Mouse (Mus musculus): ENCODE measurements at regions not wholly inside any gene's neighbourhood (a gene's known extent, or its start where the extent isn't known, plus 50 kb on each side); places are given as distances from the start of the nearest gene placed in this dataset.
A peak's percentile ranks its signal among the peaks of the same experiment; 100 is the strongest.

DNA sequence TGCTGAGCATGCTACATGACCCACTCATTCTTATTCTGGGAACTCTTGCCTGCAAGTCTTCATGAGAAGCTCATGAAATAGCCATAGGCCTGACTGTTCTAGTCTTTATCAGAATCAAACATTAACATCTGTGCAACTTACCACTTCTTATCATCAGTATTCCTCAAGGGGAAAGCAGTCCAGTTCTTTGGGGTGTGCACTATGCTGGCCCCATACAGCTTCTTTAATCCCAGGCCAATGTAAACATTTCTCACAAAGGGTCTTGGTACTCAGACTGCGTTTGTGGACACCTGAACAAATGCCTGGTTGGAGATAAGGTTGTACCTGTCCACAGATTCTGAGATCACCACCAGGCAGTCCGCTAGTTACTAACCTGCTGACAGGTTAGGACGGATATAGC is 51.3 kb downstream of the 3110018I06Rik start:
- no peak for ATAC-seq

DNA sequence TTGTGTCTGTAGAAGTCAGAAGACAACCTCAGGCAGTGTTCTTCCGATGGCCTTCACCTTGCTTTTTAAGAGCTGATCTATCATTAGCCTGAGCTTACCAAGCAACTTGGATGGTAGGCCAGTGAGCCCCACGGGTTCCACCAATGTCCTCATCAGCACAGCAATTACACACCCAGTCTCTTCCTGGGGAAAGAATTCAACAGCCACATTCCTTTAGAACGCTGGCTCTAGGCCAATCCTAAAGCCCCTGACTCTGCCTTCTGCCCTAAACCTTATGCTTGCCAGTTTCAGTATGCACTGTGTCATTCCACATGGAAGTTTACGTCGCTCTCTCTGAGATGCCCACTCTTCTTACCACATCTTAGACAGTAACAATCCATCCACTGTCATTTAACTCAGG is 52.8 kb downstream of the 3110018I06Rik start:
- ATAC-seq, result no peak

DNA sequence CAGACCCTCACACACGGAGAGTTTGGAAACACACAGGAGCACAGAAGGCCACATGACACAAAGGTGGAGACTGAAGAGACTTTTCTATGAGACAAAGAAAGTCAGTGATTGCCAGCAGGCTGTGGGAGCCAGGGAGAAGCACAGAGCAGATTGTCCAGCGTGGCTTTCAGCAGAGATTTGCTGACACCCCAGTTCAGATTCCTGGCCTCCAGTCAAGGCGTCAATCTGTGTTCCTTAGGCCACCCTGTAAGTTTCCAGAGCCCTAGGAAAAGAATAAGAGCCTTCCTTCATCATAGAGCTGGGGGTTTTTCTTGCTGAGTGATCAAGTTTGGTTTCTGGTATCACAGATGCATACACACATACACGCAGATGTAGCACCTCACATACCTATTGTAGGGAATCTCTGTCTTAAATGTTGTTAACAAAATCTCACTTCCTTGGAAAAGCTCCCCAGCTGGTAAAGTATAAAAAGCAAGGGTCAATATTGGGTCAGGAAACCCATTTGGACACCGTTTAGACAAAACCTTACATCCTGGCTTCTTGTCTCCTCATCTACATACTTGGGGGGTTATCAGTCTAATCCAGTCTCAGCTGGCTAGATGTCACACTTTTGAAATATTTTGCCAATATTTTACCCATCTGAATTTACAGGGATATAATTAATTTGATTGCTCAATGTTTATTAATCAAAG is 58.9 kb downstream of the 3110018I06Rik start:
- no peak for ATAC-seq

- no peak for ATAC-seq
Observed at GRCm38 (mm10) chr12:107547886-107548448, 59.5 kb downstream of the 3110018I06Rik start.

- ATAC-seq, result no peak
Observed at GRCm38 (mm10) chr12:107549452-107550296, 61.2 kb downstream of the 3110018I06Rik start.

DNA sequence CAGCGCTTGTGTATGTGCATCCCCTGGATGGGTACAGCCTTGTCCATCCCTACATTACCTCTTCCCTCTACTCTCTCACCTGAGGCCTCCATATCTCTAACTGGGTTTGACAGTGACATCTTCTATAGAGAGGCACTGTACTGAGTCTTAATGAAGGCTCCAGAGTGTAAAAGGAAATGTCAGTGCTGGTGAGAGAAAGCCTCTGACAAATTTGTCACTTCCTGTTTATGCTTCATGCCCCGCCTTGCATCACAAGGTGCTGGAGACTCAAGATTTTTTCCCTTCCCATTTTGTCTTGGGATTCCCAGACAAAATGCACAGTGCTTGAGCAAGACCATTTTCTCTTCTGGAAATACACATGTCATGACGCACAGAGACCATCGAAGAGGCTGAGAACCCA is 70.8 kb downstream of the 3110018I06Rik start:
- peak; percentile 72 for ATAC-seq

DNA sequence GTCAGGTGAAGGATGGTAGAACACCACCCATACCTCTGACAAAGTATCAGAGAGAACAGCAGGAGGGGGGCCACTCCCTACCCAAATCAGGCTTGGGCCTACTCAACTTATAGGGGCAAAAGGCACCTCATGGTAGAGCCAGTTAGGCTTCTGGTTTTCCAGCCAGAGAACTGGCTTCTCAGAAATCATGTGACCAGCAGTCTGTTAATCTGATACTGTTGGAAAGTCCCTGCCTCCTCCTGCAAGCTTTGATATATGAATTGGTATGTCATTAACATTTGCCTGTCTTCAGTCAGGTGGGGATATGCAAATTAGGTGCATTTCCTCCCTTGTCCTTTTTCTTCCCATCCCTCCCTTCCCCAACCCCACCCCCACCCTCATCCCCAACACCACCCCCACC is 71.7 kb downstream of the 3110018I06Rik start:
- ATAC-seq, result peak; percentile 77

- no peak for ATAC-seq
Observed at GRCm38 (mm10) chr12:107572586-107572985, 84.2 kb downstream of the 3110018I06Rik start.

DNA sequence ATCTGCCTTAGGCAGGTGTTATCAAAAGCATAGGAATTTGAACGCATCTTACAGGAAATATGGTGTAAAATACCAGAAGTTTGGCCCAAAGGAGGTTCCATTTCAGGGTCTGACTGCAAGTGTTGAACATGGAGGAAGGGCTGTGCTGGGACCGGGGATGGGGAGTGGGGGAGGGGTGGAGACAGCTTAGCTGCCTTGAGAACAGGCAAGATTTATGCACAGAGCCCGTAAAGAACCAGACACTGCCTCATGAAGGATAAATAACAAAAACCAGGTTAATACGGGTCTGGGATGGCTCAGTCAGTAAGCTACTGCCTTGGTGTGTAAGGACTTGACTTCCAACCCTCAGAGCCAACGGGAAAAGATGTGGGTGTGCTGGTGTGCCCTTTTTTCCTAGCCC is 91.1 kb downstream of the 3110018I06Rik start:
- no peak for ATAC-seq

GRCm38 (mm10) chr12:107583151-107583720 is 94.8 kb downstream of the 3110018I06Rik start:
- ATAC-seq, result no peak

- ATAC-seq, result no peak
Observed at GRCm38 (mm10) chr12:107585696-107586225, 97.3 kb downstream of the 3110018I06Rik start.

GRCm38 (mm10) chr12:107596236-107596635 is 107.8 kb downstream of the 3110018I06Rik start:
- ATAC-seq, result no peak

DNA sequence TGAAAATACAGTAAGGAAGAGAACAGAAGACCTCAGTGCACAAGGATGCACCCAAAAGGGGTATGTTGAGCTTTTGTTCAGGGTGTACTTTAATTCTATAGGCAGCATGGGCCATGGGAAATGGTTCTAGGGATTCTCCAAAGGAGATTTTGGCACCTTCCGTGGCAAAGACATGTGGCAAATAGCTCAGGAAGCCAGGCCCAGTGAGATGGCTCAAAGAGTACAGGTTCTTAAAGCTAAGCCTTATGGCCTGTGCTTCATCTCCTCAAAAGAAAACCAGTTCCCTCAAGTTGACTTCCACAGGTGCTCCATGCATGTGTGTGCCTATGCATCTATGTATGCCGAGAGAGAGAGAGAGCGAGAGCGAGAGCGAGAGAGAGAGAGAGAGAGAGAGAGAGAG is 112.1 kb downstream of the 3110018I06Rik start:
- no peak for ATAC-seq

GRCm38 (mm10) chr12:107608966-107609365 is 120.5 kb downstream of the 3110018I06Rik start:
- ATAC-seq, result no peak

DNA sequence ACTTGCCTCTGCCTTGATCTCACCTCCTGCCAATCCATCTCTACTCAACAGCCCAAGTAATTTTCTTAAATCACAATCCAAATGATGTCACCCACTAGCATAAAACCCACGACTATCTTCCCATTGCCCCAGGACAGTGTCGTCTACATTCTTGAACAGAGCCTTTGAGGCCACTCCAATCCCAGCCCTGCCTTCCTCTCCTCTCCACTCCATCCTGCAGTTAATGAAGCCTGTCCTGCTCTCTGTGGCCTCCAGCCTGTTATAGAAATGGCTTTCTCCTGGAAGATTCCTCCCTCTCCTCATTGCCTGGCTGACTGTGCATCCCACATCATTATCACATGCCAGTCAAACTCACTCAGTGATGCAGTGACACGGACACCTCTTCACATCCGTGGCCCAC is 121.6 kb downstream of the 3110018I06Rik start:
- ATAC-seq, result no peak

DNA sequence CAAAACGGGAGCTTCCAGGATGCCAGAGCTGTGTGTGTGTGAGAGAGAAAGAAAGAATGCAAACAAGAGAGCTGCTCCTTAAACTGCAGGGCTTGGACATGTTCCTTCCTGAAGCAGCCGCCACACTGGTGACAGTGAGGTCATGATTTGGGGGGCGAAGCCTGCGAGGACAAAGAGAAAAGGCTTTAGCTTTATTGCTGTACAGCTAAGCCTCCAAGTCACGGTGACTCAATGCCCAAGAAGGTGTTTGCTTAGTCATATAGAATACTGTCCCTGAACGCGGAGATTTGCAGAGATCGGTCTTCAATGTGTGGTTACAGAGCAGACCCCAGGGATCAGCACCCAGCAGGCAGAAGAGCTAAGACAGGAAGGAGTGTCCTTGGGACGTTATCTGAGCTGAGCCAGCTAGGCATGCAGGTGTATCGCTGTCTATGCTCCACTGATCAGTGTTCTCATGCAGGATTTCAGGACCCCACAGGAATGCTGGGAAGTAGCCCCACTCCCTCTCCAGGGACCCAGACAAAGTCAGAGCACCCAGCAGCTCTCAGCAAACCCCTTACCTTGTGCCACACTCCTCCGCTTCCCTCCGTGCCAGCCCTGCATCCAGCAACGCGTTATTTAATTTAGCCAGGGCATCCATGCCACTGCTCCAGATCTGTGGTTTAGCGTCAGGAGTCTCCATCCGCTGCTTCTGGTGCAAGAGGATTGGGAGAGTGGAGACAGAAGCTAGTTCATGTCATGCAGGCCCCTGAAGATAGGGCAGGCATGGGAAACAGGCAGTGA is 129.0 kb downstream of the 3110018I06Rik start:
- ATAC-seq, result no peak

DNA sequence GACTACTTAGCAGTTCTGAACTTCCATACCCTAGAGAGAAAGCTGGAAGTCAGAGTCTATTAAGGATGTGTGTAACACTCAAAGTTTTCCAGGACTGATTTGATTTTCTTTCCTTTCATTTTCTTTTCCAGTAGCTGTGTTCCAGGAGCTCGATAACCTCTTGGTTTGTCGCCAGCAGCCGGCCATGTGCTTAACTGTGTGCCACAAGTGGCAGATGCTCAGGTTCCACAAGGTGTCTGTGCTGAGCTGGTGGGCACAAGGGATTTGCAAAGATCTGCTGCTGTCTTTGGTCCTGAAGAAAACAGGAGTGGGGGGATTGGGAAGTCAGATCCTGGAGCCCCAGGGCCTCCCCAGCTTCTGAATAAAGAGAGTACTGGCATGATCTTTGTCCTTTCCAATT is 136.0 kb downstream of the 3110018I06Rik start:
- ATAC-seq, result no peak

DNA sequence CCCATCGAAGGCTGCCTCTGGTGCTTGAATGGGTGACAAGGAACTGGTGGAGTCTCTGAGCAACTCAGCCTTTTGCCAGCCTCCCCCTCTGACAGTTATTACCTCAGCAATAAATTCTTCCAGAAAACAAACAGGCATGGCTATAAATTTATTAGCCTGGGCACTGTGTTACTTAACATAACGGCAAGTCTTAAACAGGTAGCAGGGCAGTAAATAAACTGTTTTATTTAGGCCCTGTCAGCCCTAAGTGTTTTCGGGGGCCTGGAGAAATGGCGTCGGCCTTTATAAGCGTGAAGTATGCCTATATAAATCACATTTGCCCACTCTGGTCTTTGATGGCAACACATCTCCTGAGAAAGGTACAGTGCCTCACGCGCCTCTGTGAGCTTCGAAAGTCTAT is 159.6 kb downstream of the 3110018I06Rik start:
- no peak for ATAC-seq

GRCm38 (mm10) chr12:107652126-107652728 is 163.8 kb downstream of the 3110018I06Rik start:
- no peak for ATAC-seq

- no peak for ATAC-seq
Observed at GRCm38 (mm10) chr12:107653131-107653530, 164.7 kb downstream of the 3110018I06Rik start.

GRCm38 (mm10) chr12:107656846-107657245 is 168.4 kb downstream of the 3110018I06Rik start:
- ATAC-seq, result no peak

DNA sequence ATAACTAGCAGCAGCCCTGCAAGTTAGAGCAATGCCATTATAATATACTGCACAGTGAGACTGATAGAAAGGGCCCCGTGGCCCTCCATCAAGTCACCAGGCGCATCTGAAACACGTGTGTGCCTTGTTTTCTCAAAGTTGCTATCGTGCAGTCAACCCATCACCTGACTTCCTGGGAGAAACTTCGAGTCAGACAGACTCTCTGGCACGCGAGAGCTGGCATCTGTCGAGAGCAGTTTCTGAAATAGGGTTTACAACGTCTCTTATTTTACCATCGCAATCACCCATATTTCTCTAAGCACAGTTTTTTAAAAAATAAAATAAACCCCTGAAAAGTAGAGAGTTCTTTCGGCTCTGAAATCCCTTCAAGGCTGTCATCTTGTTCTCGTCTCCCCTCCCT is 169.8 kb downstream of the 3110018I06Rik start:
- no peak for ATAC-seq
